Mouse (Mus musculus): ENCODE data around the gene Polr2l. TPM values are rescaled to one million over a fixed set of nuclear protein-coding genes. Genes with fewer than 3 reads are reported as not detected.

Polr2l gene
- polyA plus RNA-seq, 1 experiment from 2014 or later = 73.3 TPM

GRCm38 (mm10) chr7:141475805-141476158 is 850 bp upstream of the Polr2l start:
- peak overlapping the region; percentile 90 for H3K4me2 ChIP-seq (ENCODE audit: low read depth, severe bottlenecking)
- H3K27ac ChIP-seq (replicated peaks; ENCODE audit: low read depth, low read length) = no peak overlapping the region
- H3K4me1 ChIP-seq (ENCODE audit: control insufficient read depth, insufficient read depth, low read length) = peaks cover 18% of the 10 kb centered on the region
- H3K27me3 ChIP-seq (ENCODE audit: control insufficient read depth, insufficient read depth, low read length) = no peaks in the 10 kb centered on the region
- no peaks in the 10 kb centered on the region for H3K9me3 ChIP-seq (ENCODE audit: control insufficient read depth, low read length)
- DNase-seq (ENCODE audit: low spot score) (no peak), ATAC-seq (ENCODE audit: insufficient number of reproducible peaks, low FRiP score, low TSS enrichment, low read depth) (no peak)
- peak overlapping the region; percentile 80 for H3K4me3 ChIP-seq (ENCODE audit: low read depth, low read length)
- 1% methylated on average over 12 of the region's 12 CpGs for WGBS
- H3K9ac ChIP-seq (ENCODE audit: low read length) = peak overlapping the region; percentile 92
- peaks cover 17% of the 10 kb centered on the region for H3K36me3 ChIP-seq (ENCODE audit: control insufficient read depth, insufficient read depth, low read length)

GRCm38 (mm10) chr7:141474160-141474559 is 772 bp downstream of the Polr2l start:
- peak overlapping the region; percentile 80 for H3K4me3 ChIP-seq (ENCODE audit: low read depth, low read length)
- H3K36me3 ChIP-seq (ENCODE audit: control insufficient read depth, insufficient read depth, low read length) = peaks cover 30% of the 10 kb centered on the region
- WGBS = 12% methylated on average over 5 of the region's 5 CpGs
- H3K9ac ChIP-seq (ENCODE audit: low read length) = peak overlapping the region; percentile 92; the same call in 1 of the 2 replicates
- no peaks in the 10 kb centered on the region for H3K27me3 ChIP-seq (ENCODE audit: control insufficient read depth, insufficient read depth, low read length)
- no peak for DNase-seq (ENCODE audit: low spot score)
- no peak overlapping the region for H3K27ac ChIP-seq (replicated peaks; ENCODE audit: low read depth, low read length)
- ATAC-seq (ENCODE audit: insufficient number of reproducible peaks, low FRiP score, low TSS enrichment, low read depth) = no peak
- H3K9me3 ChIP-seq (ENCODE audit: control insufficient read depth, low read length) = no peaks in the 10 kb centered on the region
- peaks cover 21% of the 10 kb centered on the region for H3K4me1 ChIP-seq (ENCODE audit: control insufficient read depth, insufficient read depth, low read length)
- H3K4me2 ChIP-seq (ENCODE audit: low read depth, severe bottlenecking) = peak overlapping the region; percentile 90

GRCm38 (mm10) chr7:141472763-141473162 is 2.2 kb downstream of the Polr2l start:
- 89% methylated on average over 6 of the region's 6 CpGs for WGBS
- no peak overlapping the region for H3K4me2 ChIP-seq (ENCODE audit: low read depth, severe bottlenecking)
- DNase-seq (ENCODE audit: low spot score) (no peak), ATAC-seq (ENCODE audit: insufficient number of reproducible peaks, low FRiP score, low TSS enrichment, low read depth) (no peak)
- no peaks in the 10 kb centered on the region for H3K9me3 ChIP-seq (ENCODE audit: control insufficient read depth, low read length)
- H3K27me3 ChIP-seq (ENCODE audit: control insufficient read depth, insufficient read depth, low read length) = no peaks in the 10 kb centered on the region
- H3K27ac ChIP-seq (replicated peaks; ENCODE audit: low read depth, low read length) = no peak overlapping the region
- peaks cover 30% of the 10 kb centered on the region for H3K36me3 ChIP-seq (ENCODE audit: control insufficient read depth, insufficient read depth, low read length)
- H3K4me3 ChIP-seq (ENCODE audit: low read depth, low read length) = no peak overlapping the region
- H3K4me1 ChIP-seq (ENCODE audit: control insufficient read depth, insufficient read depth, low read length) = peaks cover 34% of the 10 kb centered on the region
- H3K9ac ChIP-seq (ENCODE audit: low read length) = no peak overlapping the region

GRCm38 (mm10) chr7:141472226-141472625 is 2.7 kb downstream of the Polr2l start:
- peaks cover 34% of the 10 kb centered on the region for H3K4me1 ChIP-seq (ENCODE audit: control insufficient read depth, insufficient read depth, low read length)

GRCm38 (mm10) chr7:141471236-141471635 is 3.7 kb downstream of the Polr2l start:
- H3K27ac ChIP-seq (replicated peaks; ENCODE audit: low read depth, low read length) = no peak overlapping the region
- peaks cover 34% of the 10 kb centered on the region for H3K4me1 ChIP-seq (ENCODE audit: control insufficient read depth, insufficient read depth, low read length)
- H3K36me3 ChIP-seq (ENCODE audit: control insufficient read depth, insufficient read depth, low read length) = peaks cover 30% of the 10 kb centered on the region
- no peak overlapping the region for H3K4me2 ChIP-seq (ENCODE audit: low read depth, severe bottlenecking)
- no peaks in the 10 kb centered on the region for H3K9me3 ChIP-seq (ENCODE audit: control insufficient read depth, low read length)
- no peak overlapping the region for H3K9ac ChIP-seq (ENCODE audit: low read length)
- no peaks in the 10 kb centered on the region for H3K27me3 ChIP-seq (ENCODE audit: control insufficient read depth, insufficient read depth, low read length)
- 83% methylated on average over 1 of the region's 1 CpGs for WGBS
- H3K4me3 ChIP-seq (ENCODE audit: low read depth, low read length) = no peak overlapping the region
- DNase-seq (ENCODE audit: low spot score) = no peak
- ATAC-seq (ENCODE audit: insufficient number of reproducible peaks, low FRiP score, low TSS enrichment, low read depth) = no peak

More at GRCm38 (mm10) chr7:141472226-141472625, 2.7 kb downstream of the Polr2l start:
- DNase-seq (ENCODE audit: low spot score) = no peak
- no peaks in the 10 kb centered on the region for H3K9me3 ChIP-seq (ENCODE audit: control insufficient read depth, low read length)
- no peak overlapping the region for H3K27ac ChIP-seq (replicated peaks; ENCODE audit: low read depth, low read length)
- ATAC-seq (ENCODE audit: insufficient number of reproducible peaks, low FRiP score, low TSS enrichment, low read depth) = no peak
- H3K9ac ChIP-seq (ENCODE audit: low read length) = no peak overlapping the region
- H3K27me3 ChIP-seq (ENCODE audit: control insufficient read depth, insufficient read depth, low read length) = no peaks in the 10 kb centered on the region
- WGBS = 87% methylated on average over 6 of the region's 6 CpGs
- peaks cover 30% of the 10 kb centered on the region for H3K36me3 ChIP-seq (ENCODE audit: control insufficient read depth, insufficient read depth, low read length)
- H3K4me3 ChIP-seq (ENCODE audit: low read depth, low read length) = no peak overlapping the region
- H3K4me2 ChIP-seq (ENCODE audit: low read depth, severe bottlenecking) = no peak overlapping the region

- Histone ChIP-seq H3K9ac (ENCODE audit: low read length) (no peak overlapping the region), H3K4me3 (ENCODE audit: low read depth, low read length) (no peak overlapping the region), H3K4me2 (ENCODE audit: low read depth, severe bottlenecking) (no peak overlapping the region), H3K4me1 (ENCODE audit: control insufficient read depth, insufficient read depth, low read length) (peaks cover 27% of the 10 kb centered on the region), H3K9me3 (ENCODE audit: control insufficient read depth, low read length) (no peaks in the 10 kb centered on the region), H3K36me3 (ENCODE audit: control insufficient read depth, insufficient read depth, low read length) (peaks cover 30% of the 10 kb centered on the region), H3K27me3 (ENCODE audit: control insufficient read depth, insufficient read depth, low read length) (no peaks in the 10 kb centered on the region), H3K27ac (replicated peaks; ENCODE audit: low read depth, low read length) (no peak overlapping the region)
- WGBS = 93% methylated on average over 10 of the region's 10 CpGs
- DNase-seq (ENCODE audit: low spot score) = no peak
- no peak for ATAC-seq (ENCODE audit: insufficient number of reproducible peaks, low FRiP score, low TSS enrichment, low read depth)
These were observed 4.3 kb downstream of the Polr2l start for GRCm38 (mm10) chr7:141470637-141470944.

GRCm38 (mm10) chr7:141469901-141470636 is 4.9 kb downstream of the Polr2l start:
- H3K36me3 ChIP-seq (ENCODE audit: control insufficient read depth, insufficient read depth, low read length) = peaks cover 30% of the 10 kb centered on the region
- H3K27me3 ChIP-seq (ENCODE audit: control insufficient read depth, insufficient read depth, low read length) = peaks cover under 1% of the 10 kb centered on the region; the same call in 1 of the 2 replicates
- no peak overlapping the region for H3K27ac ChIP-seq (replicated peaks; ENCODE audit: low read depth, low read length)
- no peaks in the 10 kb centered on the region for H3K9me3 ChIP-seq (ENCODE audit: control insufficient read depth, low read length)
- H3K4me1 ChIP-seq (ENCODE audit: control insufficient read depth, insufficient read depth, low read length) = peaks cover 30% of the 10 kb centered on the region
- WGBS = 87% methylated on average over 18 of the region's 18 CpGs
- H3K4me3 ChIP-seq (ENCODE audit: low read depth, low read length) = no peak overlapping the region
- no peak overlapping the region for H3K4me2 ChIP-seq (ENCODE audit: low read depth, severe bottlenecking)
- ATAC-seq (ENCODE audit: insufficient number of reproducible peaks, low FRiP score, low TSS enrichment, low read depth) (no peak), DNase-seq (ENCODE audit: low spot score) (no peak)
- H3K9ac ChIP-seq (ENCODE audit: low read length) = no peak overlapping the region

- DNase-seq (ENCODE audit: low spot score) (no peak), ATAC-seq (ENCODE audit: insufficient number of reproducible peaks, low FRiP score, low TSS enrichment, low read depth) (no peak)
- Histone ChIP-seq H3K36me3 (ENCODE audit: control insufficient read depth, insufficient read depth, low read length) (peaks cover 30% of the 10 kb centered on the region), H3K4me3 (ENCODE audit: low read depth, low read length) (no peak overlapping the region), H3K27ac (replicated peaks; ENCODE audit: low read depth, low read length) (no peak overlapping the region), H3K9me3 (ENCODE audit: control insufficient read depth, low read length) (no peaks in the 10 kb centered on the region), H3K27me3 (ENCODE audit: control insufficient read depth, insufficient read depth, low read length) (peaks cover 6% of the 10 kb centered on the region), H3K4me1 (ENCODE audit: control insufficient read depth, insufficient read depth, low read length) (peaks cover 33% of the 10 kb centered on the region), H3K4me2 (ENCODE audit: low read depth, severe bottlenecking) (peak overlapping the region; percentile 78; the same call in 1 of the 2 replicates), H3K9ac (ENCODE audit: low read length) (peak overlapping the region; percentile 55)
- 89% methylated on average over 6 of the region's 6 CpGs for WGBS
These were observed 5.6 kb downstream of the Polr2l start for GRCm38 (mm10) chr7:141469352-141469751.

Data from limb, embryonic 11.5 days (tissue).